Mouse (Mus musculus) heart, postnatal 10 days (tissue): ENCODE measurements around the gene Tut1. TPM values are rescaled to one million over a fixed set of nuclear protein-coding genes. Genes with fewer than 3 reads are reported as not detected.
"Not testable (repeated sequence)": the region's sequence is repeated elsewhere in the genome, so short reads cannot be mapped to it uniquely, and the experiment has no call there.

Experiments
- DNase-seq, 2 experiments: peaks; one replicate each; pipeline ENCODE4 v3.0.0; 2021
- intact Hi-C: fragments of 180-260 bp; cut with DNase I; formaldehyde crosslinking; loops from one replicate; pipeline ENCODE4 v1.15.1; 2025
- total RNA-seq, 2 experiments: library from RNA; stranded (reverse); gene quantifications; 2 replicates each; pipeline ENCODE4 v1.2.3; 2021

The Tut1 gene
- total RNA-seq, 2 experiments from 2014 or later: 8.5 to 10.4 TPM

DNA sequence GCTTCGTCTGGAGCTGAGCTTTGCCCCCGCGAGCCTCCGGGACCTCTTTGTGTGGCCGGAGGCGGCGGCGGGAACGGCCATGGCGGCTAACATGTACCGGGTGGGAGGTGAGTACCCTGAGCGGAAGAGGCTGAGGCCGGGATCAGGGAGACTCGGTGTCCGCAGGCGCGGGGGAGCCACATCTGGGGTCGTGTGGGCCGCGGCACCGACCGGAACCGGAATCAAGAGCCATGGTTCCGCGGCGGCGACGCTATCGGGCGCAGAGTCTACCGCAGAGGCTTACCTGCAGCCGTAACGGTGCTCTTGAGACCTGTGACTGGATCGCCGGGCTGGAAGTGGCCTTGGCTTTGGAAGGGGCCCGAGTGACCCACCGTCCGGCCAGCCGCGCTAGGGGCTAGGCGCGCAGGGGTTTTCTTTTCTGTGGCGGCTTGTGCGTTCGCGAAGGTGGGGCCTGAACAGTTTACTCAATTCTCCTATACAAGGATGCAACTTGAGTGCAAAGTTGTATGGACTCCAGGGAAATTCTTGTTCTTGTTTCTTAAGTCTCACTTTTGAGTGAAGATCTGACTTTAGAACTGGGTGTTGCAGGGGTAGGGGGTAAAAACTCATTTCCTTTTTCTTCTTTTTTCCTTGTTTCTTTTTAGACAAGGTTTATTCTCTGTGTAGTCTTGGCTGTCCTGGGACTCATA lies 11.2 kb upstream of the Tut1 start:
- DNase-seq: no peak
- intact Hi-C loops: no loop called here

DNA sequence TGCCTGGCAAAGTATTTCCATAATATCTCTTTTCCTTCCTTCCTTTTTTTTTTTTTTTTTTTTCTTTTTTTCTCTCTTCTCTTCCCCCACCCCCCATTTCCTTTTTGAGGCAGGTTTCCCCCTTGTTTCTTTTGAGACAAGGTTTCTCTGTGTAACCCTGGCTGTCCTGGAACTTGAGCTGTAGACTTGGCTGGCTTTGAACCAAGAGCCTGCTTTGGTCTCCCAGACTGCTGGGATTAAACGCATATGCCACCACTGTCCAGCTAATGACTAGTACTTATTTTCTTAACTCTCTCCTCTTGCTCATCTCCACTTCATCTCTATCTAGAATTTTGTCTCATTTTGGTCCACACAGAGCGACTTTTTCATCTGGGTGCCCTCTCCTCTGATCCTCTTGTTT lies 10.6 kb upstream of the Tut1 start:
- intact Hi-C loops: no loop called here

DNA sequence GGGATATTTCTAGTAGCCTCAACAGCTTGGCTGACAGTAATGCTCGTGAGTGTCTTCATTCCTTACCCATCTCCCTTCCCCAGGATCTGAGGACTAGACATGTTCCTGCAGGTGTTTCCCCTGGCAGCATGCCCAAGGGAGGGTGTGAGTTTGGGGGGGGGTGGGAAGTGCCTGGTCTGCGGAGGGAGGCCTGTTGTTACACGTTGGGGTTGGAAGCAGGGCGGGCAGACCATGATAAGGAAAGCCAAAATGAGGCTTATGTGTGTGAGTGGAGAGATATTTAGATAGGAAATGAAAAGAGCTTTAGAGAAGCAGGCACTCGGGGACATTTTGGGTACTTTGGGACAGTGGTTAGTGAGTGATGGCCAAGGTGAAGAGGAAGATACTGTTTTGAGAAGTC lies 9.6 kb upstream of the Tut1 start:
- intact Hi-C loops: no loop called here
- no peak for DNase-seq

More for the DNA sequence above, 10.6 kb upstream of the Tut1 start:
- DNase-seq: no peak

DNA sequence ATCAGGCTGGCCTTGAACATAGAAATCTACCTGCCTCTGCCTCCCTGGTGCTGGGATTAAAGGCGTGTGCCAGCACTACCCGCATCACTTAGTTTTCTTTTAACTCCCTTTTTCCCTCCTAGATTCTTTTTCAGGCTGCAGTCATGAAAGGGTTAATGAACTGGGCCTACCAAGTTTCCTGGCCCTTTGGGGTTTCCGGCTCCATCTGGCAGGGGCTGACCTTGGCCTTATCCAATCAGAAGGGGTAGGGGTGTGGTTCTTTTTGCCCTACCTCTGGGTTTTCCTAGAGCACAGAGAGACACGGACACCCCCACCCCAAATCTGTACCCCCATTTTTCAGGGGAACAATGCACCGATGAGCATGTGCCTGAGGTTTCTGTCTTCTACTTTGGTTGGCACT lies 8.9 kb upstream of the Tut1 start:
- intact Hi-C loops: no loop called here
- peak; percentile 82 to 90 for DNase-seq

DNA sequence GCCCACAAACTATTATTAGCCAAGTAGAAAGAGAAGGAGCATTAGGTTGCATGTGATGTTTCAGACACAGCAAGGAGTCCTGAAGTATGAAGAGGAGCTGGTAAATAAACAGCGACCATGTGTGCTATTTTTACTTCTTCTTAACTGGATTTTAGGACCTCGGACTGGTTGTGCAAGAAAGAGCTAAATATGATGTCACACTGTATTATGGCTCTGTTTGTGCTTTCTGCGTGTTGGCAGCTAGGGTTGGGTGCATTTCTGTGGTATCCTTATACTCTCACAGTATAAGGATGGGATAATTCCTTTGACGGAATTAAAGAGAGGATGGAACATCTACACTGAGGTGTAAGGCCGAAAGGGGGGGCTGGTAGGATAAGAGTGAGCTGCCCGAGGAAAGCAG lies 8.4 kb upstream of the Tut1 start:
- intact Hi-C loops: no loop called here
- DNase-seq: no peak

DNA sequence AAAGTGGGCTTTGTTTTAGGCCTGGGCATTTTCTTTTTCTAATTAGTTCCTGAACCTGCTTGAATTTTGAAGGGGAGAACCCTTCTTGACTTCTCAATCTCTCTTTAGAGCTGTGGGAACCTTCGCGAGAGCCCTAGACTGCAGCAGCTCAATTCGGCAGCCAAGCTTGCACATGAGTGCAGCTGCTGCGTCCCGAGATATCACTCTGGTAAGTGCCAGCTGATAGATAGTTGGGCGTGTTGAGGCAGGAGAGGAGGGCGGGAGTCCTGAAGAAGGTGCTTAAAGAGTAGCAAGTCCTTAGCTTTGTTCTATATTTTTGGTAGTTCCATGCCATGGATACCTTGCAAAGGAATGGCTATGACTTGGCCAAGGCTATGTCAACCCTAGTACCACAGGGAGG lies 6.7 kb upstream of the Tut1 start:
- no peak for DNase-seq
- intact Hi-C loops: no loop called here

DNA sequence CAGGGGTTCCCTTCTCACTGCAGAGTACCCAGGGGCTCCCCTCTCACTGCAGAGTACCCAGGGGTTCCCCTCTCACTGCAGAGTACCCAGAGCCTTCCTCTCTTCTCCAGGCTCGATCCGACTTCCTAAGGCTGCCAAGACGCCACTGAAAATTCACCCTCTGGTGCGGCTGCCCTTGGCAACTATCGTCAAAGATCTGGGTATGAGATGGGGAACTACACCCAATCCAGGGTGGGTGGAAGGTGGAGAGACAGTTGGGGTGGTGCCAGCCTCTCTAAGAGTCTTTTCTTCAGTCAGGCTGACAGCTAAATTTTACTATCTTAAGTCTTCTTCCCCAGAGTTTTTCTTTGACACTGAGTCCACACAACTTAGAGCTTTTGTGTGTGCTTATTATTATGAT lies 3.5 kb upstream of the Tut1 start:
- intact Hi-C loops: no loop called here
- DNase-seq: no peak

DNA sequence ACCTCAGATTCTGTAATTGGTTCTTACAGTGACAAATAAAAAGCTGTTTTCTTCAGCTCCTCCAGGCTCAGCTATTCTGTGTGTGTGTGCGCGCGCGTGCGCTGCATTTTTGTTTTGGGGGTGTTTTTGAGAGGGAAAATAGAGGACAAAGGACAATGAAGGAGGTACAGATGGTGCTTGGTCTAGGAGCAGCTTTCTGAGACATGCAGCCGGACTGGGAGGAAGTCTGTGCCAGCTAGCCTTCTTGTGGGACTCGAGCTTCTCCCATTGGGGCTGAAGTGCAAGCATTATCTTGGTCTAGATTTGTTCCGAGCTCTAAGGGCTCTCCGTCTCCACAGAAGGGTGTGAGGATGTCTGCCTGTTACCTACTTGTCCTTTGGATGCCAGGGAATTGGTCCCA lies 1.4 kb upstream of the Tut1 start:
- intact Hi-C loops: no loop called here
- no peak for DNase-seq

DNA sequence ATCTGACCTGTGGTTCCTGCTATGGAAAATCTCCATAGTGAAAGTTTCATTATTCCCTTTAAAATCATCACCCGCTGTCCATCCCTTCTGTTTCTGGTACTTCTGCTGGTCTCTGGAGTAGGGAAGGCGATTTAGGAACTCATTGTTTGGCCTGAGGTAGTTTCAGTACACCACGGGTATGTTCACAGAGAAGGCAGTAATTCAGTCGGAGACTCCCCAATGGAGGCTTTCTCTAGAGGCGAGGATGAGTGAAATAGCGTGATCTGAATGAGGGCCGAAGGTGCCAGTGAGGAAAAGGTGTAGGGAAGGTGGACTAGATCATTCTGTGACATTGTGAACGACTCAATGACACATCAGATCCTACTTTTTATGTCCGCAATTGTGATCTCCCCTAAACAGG lies 524 bp downstream of the Tut1 start:
- intact Hi-C loops: no loop called here
- DNase-seq: no peak

DNA sequence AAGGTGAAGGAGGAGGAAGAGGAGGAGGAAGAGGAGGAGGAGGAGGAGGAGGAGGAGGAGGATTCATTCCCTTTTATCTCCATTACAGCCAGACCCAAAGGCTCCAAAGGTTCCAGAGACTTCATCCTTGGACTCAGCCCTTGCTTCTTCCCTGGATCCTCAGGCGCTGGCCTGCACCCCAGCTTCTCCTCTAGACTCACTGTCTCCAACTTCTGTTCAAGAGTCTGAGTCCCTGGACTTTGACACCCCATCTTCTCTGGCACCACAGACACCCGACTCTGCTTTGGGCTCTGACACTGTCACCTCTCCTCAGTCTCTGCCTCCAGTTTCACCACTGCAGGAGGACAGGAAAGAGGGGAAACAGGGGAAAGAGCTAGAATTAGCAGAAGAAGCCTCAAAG lies 8.6 kb downstream of the Tut1 start:
- DNase-seq: no peak
- intact Hi-C loops: no loop called here

DNA sequence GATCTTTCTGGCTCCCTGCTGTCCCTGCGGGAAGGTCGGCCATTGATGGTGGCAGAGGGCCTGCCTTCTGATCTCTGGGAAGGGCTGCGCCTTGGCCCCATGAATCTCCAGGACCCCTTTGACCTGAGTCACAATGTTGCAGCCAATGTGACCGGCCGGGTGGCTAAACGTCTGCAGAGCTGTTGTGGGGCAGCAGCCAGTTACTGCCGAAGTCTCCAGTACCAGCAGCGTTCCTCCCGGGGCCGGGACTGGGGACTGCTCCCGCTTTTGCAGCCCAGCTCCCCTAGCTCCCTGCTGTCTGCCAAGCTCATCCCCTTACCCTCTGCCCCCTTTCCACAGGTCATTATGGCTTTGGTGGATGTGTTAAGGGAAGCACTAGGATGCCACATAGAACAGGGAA lies 11.4 kb downstream of the Tut1 start:
- intact Hi-C loops: no loop called here
- no peak for DNase-seq

DNA sequence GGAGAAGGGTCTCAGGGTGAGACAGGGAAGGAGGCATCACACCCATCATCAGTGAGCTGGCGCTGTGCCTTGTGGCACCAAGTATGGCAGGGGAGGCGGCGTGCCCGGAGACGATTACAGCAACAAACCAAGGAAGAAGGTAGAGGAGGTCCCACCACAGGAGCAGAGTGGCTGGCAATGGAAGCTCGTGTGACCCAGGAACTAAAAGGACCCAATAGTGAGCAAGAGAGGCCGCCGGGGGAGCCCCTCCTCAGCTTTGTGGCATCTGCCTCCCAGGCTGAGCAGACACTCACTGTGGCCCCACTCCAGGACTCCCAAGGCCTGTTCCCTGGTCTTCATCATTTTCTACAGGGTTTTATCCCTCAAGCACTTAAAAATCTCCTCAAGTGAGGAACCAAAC lies 12.1 kb downstream of the Tut1 start:
- intact Hi-C loops: no loop called here
- peak; percentile 23 to 48 for DNase-seq

DNA sequence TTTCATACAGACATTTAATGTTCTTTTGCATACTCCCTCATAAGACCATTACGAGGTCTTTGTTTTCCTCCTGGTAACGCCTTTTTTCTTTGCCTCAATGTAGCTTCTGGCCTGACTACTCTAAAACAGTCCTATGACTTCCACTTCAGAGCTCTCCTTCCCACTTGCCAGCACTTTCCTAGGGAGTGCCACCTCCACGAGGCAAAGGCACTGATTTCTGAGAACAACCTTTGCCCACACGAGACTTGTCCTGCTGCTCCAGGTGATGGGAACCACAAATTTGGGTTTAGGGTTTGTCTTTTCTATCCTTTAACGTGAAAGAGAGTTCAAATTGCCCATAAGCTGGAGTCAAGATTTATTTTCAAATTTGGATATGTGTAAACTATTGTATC lies 12.5 kb downstream of the Tut1 start:
- intact Hi-C loops: no loop called here
- no peak for DNase-seq

DNA sequence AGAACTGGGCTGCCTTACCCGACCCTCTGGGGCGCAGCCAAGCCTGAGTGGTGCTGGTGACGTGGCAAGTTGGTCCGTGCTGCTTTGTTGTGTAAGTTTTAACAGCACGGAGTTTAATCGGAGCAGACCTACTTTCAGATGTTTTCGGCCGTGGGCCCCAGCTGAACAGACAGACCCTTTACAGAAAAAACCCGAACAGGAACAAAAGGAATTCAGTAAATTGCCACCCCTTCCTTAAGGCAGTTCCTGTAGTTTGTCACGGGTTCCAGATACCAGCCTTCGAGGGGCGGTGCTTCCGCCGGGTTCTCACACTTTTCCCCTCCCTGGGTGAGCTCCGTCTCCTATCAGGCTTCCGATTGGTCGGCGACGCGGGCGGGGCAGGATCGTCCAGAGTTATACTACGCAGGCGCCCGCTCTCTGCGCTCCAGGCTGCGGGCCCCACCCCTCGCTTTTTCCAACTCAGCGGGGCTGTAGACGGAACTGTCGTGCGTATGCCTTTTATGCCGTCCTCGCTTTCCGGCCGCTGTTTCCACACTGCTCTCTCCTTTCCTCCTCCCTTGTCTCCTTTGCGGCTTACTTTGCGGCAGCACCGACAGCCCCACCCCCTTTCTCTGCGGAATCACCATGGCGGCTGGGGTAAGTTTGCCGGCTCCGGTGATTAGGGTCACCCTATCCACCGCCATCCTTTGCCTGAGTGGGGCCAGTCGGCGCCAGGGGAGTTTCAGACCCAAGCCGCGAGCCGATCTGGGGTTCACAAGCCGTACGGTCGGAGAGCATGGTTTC lies 13.1 kb downstream of the Tut1 start, which contains the start of gene Eef1g:
Gene Eef1g, plus strand, starts transcription at position 452 of the 783 bp plus-strand sequence.
- intact Hi-C loops: no loop called here
- DNase-seq: peak; percentile 99

DNA sequence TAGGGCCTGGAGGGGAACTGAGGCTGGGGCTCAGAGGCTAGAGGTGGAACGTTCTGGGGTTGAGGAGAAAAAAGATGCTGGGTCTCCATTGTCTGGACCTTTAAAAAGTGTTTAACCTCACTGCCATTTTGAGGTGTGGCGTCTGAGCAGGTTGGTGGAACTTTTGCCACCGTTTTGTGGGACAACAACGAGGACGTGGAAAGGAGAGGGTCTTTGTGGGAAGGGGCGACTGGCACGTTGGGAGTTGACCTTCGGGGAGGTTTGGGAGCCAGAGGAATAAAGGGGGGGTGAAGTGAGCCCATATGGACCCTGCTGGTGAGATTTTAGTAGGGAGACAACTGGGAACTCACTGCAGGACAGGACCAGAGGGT lies 13.7 kb downstream of the Tut1 start:
- intact Hi-C loops: no loop called here
- DNase-seq: no peak

DNA sequence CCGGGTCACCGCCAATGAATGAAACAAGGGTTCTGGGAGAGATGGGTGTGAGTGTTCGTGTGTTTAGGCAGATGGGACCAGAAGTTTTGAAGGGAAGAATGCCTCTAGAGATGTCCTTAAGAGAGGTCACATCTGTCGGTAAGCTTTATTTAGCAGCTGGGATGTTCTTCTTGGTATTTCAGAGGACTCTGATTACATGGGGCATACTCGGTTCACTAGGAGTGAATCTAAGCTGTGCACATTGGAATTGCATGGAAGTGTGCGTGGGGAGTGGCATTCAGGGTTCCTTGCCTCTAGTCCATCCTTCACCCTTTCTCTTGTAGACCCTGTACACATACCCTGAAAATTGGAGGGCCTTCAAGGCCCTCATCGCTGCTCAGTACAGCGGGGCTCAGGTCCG lies 14.2 kb downstream of the Tut1 start:
- intact Hi-C loops: no loop called here
- DNase-seq: no peak

DNA sequence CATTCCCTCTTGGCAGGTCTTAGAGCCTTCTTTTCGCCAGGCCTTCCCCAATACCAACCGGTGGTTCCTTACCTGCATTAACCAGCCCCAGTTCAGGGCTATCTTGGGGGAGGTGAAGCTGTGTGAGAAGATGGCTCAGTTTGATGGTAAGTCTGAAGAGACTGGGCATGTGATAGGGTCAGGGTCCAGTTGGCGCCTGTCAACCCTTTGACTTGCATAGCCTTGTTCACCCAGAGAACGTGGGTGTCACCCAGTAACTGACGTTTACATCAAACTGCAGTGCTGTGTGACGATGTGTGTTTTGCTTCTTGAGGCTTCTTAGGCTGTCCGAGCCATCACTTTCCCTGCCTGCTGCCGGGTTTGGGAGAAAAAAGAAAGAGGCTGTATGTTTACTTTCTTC lies 18.8 kb downstream of the Tut1 start:
- intact Hi-C loops, DNase-seq: not testable (repeated sequence)

DNA sequence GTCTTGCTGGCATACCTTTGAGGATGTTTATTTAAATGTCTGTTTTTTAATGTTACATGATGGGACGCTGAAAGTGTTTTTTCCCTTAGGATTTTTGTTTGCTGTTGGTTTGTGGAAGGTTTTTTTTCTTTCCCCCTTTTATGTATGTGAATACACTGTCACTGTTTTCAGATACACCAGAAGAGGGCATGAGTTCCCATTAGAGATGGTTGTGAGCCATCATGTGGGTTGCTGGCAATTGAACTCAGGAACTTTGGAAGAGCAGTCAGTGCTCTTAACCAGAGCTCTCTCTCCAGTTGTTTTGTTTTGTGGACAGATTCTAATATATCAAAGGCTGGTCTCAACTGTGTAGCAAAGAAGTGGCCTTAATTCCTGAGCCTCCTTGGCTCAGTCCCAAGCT lies 21.0 kb downstream of the Tut1 start:
- intact Hi-C loops: loop anchor here (2.0 to 5.0 kb wide), 2 partner anchors 132 to 136 kb away; no protein-coding TSS in a partner anchor
- no peak for DNase-seq

DNA sequence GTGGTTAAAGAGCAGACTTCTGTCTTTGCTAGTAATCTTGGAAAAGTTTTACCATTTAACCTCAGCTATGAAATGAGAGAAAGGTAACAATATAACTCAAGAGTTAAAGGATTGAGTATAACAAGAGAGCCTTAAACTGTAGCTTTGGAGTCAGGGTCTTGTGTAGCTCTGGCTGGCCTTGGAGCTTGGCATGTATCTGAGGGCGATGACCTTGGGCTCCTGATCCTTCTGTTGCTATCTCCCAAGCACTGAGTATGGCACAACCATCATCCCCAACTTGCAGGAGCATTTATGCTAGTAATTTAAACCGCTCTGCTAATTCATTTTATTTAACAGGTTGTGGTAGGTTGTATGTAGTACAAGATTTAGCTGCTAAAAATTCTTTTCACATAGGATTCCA lies 21.8 kb downstream of the Tut1 start:
- no peak for DNase-seq
- intact Hi-C loops: loop anchor here (2.0 to 5.0 kb wide), 2 partner anchors 133 to 135 kb away; no protein-coding TSS in a partner anchor

DNA sequence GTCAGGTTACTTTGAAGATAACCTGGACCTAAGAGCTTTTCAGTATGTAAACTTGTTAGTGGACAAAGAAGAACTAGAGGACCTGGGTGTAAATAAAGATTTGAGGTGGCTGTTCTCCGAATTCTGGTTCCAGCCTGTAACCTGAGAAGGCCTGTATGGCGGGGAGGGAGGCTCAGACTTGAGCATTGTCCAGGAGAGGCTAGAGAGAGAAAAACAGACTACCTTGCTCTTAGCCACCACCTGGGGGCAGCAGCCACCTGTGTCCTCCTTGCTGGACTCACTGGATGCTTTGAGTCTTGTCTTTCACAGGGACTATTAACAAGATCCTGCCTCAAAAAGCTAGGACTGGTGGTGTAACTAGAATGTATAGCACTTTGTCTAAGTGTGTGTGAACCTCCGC lies 22.9 kb downstream of the Tut1 start:
- intact Hi-C loops: loop anchor here (1.0 to 5.0 kb wide), 3 partner anchors 16 to 134 kb away; no protein-coding TSS in a partner anchor
- DNase-seq: peak; percentile 73 to 76

DNA sequence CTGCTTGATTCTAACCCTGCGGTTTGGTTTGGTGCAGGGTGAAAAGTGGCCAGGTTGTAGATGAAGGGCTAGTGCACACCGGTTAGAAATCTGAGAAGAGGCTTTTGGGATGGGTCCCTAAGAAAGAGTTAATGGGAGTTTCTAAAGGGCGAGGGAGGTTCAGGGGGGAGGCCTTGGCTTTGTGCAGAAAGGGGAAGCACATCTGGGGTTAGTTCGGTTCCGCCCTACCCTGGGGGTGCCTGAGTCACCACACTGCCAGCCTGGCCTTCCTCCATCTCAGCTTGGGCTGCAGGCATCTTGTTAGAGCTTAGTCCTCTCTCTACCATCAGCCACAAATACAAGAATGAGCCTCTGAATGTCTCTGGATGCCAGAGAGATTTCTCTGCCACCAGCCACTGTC lies 27.1 kb downstream of the Tut1 start:
- no peak for DNase-seq
- intact Hi-C loops: no loop called here

DNA sequence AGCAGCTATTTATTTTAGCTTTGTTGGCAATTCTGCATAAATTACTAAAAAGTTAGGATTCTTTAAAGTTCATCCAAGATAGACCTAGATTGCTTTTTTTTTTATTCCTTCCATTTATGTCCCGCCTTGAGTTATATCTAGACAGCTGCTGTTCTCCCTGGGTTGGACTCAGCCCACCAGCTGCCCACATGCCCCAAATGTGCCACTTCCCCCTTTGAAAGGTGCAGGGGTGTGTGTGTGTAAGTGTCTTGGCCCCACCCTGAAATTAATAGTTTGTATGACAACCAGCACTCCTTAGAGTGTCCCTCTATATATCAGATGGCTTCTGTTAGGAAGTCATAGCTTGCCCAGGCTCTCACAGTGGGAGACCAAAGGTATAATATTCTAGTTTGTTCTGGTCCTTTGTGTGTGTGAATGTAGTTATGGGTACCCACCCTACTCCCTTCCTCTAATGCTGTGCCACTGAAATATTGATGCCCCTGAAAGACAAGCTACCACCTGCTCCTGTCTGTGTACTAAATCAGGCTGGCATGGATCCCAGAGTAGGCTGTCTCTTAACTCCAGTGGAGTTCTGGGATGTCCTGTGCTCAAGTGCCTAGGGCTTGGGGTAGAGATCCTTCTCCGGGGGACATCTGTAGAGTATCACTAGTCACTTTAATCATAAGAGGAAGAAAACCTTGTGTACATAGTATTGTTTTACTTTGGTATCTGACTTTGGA lies 28.0 kb downstream of the Tut1 start:
- intact Hi-C loops: no loop called here
- DNase-seq: peak; percentile 53 to 59
